Mouse (Mus musculus) neural tube, embryonic 10.5 days (tissue): ENCODE results near the gene Slc4a10.

ENCODE experiments used
- DNase-seq: peaks from one replicate; pipeline ENCODE4 v3.0.0-alpha.2; 2017; ENCODE audit warnings: low spot score; ENCODE audit errors: extremely low spot score

The Slc4a10 gene

GRCm38 (mm10) chr2:62347762-62348161 is 301.5 kb downstream of the Slc4a10 start:
- no peak for DNase-seq

DNA sequence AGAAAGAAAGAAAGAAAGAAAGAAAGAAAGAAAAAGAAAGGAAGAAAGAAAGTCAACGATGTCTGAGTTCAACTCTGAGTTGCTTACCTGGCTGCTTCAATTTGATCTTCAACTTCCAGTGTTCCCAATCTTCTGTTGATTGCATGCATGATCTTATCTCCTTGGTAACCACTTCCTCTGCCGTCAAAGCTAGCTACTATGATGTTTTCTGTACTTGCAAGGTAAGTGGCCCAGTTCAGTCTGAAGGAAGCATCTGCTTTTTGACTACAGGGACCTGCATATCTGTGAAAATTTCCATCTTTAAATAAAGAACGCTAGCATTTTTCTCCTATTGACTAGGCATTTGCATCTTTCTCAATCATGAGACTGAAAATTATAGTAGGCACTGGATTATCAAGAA is 305.8 kb downstream of the Slc4a10 start:
- no peak for DNase-seq

GRCm38 (mm10) chr2:62355766-62356165 is 309.5 kb downstream of the Slc4a10 start:
- no peak for DNase-seq

- DNase-seq: no peak
Observed at GRCm38 (mm10) chr2:62356606-62357005, 310.3 kb downstream of the Slc4a10 start.

DNA sequence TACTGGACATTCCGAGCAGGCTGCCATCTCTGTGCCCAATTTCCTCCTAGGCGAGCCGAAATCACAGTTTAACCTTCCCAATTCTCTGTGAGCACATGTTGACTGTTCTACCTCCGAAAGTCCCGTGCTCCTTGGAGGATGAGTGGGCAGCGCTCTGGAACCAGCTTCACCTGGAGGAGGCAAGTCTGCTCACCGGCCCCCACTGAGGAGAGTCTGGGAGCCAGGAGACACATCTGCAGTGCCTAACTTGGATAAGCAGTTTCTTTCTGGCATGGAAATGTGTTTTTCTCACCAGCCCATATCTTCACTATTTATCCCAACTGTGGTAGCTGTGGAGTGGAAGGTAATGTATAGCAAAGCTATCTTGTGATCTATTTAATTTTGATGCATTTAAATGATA is 311.0 kb downstream of the Slc4a10 start:
- DNase-seq: no peak

GRCm38 (mm10) chr2:62360872-62361271 is 314.6 kb downstream of the Slc4a10 start:
- DNase-seq: no peak

- no peak for DNase-seq
Observed at GRCm38 (mm10) chr2:62361514-62361913, 315.3 kb downstream of the Slc4a10 start.

- DNase-seq: no peak
Observed at GRCm38 (mm10) chr2:62362211-62362610, 315.9 kb downstream of the Slc4a10 start.

GRCm38 (mm10) chr2:62363606-62364005 is 317.3 kb downstream of the Slc4a10 start:
- no peak for DNase-seq

DNA sequence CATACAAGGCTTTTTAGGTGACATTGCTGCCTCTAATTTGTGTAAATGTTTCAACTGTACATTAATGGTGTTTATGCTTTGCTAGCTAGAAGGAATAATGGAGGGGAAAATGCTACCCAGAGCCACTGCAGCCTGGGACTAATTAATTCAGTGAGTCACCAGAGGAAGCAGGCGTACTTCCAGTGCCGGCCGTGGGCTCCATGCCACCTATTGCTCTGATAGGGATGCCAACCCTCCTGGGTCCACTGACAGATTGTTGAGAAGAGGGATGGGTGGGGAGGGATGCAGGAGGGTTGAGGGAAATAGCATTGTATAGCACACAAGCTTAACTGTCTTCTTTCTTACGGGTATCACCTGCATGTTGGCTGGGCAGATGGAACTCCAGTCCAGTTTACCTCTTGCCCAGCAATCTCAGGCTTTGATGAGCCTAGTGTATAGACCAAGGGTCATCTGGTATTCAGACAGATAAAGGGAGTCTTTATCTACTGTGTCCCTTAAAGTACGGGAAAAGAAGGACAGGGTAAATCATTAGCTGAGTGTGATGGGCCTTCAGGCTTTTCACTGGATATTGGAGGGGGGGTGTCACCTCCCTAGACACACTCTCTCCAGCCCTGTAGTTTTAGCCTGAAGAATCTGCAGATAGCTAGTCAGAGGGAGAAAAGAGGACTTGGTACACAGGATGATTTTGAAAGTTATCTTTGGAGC is 322.2 kb downstream of the Slc4a10 start:
- DNase-seq: no peak

GRCm38 (mm10) chr2:62370048-62370447 is 323.8 kb downstream of the Slc4a10 start:
- DNase-seq: no peak

GRCm38 (mm10) chr2:62373692-62374091 is 327.4 kb downstream of the Slc4a10 start:
- DNase-seq: no peak
